Mouse (Mus musculus) cerebellum, adult 2 months (tissue): ENCODE measurements around the gene Alg5.

Experiments used
- CTCF ChIP-seq: fragments of 200-500 bp; IDR thresholded peaks from 2 replicates; pipeline ENCODE4 v1.5.1; 2011; ENCODE audit warnings: low read depth, mild to moderate bottlenecking, control low read depth, low read length, moderate library complexity, borderline replicate concordance; ENCODE audit not compliant: insufficient read depth
- POLR2A ChIP-seq: fragments of 200-500 bp; IDR thresholded peaks from 2 replicates; pipeline ENCODE4 v1.6.1; 2011; ENCODE audit warnings: low read length, control low read depth, borderline replicate concordance; ENCODE audit not compliant: insufficient read depth

DNA sequence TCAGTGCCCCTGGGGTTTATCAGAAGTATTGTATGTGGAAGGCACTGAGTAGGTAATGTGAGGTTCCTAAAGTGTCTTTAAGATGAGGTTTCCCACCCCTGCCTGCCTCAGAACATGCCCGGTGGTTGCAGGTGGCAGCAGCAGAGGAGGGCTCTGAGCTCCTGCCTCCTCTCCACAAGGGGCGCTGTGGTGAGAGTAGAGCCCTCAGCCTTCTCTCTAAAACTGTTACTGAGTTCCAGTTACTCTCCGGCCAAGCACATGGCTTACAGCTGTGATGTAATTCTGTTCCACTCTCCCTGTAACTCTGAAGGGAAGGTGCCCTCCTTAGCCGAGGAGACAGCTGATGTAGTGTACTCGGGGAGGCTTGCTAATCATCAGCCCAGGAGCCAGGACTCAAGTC, 10.5 kb downstream of the Alg5 start:
- TF ChIP-seq CTCF = peak; percentile 40; the same call in 1 of the 2 replicates
- no peak for TF ChIP-seq POLR2A
